Mouse (Mus musculus): Measurements from ENCODE around the gene Gm20388. TPM values are rescaled to one million over a fixed set of nuclear protein-coding genes. Genes with fewer than 3 reads are reported as not detected.

Gene Gm20388
- polyA plus RNA-seq, 1 experiment = 28.1 TPM

DNA sequence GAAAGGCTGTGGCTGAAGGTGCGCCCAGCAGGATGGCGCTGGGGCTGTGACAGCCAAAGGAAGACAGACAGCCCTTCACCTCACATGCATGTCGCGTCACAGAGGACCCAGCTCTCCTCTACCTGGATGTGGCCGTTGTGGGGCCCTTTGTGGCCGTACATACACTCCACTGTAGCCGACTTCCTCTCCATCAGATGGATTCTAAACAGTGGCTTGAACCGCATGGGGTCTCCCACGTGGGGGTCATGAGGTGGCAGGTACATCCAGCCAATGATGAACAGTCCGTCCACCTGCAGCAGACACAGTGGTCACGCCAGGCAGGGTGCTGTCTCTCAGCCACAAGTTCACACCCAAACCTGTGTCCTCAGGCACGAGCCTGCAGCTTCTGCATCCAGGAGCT is 1649.2 kb downstream of the Gm20388 start:
- Histone ChIP-seq H3K9me3 (replicated peaks; ENCODE audit: control insufficient read depth, insufficient read depth, low read length, poor library complexity, severe bottlenecking) (no peaks in the 10 kb centered on the region), H3K27me3 (ENCODE audit: control insufficient read depth, insufficient read depth, low read length, poor library complexity, severe bottlenecking) (no peaks in the 10 kb centered on the region), H3K4me1 (ENCODE audit: control insufficient read depth, insufficient read depth, low read length) (no peaks in the 10 kb centered on the region), H3K27ac (ENCODE audit: insufficient read depth, low read length) (no peak overlapping the region), H3K36me3 (ENCODE audit: control insufficient read depth, insufficient read depth, low read length, poor library complexity, severe bottlenecking) (0 out of 2 replicates have a peak, but pooled peaks cover 3% of the 10 kb centered on the region), H3K4me3 (ENCODE audit: low read depth, low read length) (no peak overlapping the region), H3K9ac (ENCODE audit: low read depth, poor library complexity, severe bottlenecking) (no peak overlapping the region)
- TF ChIP-seq CTCF (IDR thresholded peaks at IDR 0.05; ENCODE audit: low read depth, low read length) = no peak
- TF ChIP-seq POLR2A (IDR thresholded peaks at IDR 0.05; ENCODE audit: insufficient read depth, low read length) = no peak
- no peak for TF ChIP-seq EP300 (IDR thresholded peaks at IDR 0.05; ENCODE audit: insufficient read depth, low read depth, low read length)

DNA sequence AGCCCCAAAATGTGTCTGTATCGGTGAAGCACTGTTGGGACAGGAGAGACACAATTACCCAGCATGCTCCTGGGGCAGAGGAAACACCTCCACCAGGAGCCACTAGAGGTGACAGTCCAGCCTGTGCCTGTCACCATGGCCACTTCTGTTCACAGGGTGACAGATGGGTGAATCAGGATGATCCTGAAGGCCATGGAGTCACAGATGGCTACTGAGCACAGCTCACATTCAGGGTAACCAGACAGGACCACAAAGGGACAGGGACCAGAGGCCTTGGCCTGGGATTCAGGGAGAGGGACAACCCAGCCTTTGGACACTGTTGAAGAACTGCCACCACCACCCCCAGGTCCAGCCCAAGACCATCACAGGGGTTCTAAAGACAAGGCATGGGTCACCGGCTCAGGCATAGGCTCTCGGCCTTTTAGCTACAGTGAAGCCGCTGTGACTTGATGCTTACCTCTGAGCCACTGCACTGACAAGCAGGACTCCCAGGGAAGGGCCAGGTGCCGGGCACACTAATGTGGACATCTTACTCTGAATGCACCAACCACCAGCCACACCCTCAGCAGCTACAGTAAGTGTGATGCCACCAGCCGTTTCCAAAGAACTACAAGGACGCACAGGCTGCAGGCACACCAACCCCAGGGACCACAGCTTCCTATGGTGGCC is 1649.9 kb downstream of the Gm20388 start:
- Histone ChIP-seq H3K27ac (ENCODE audit: insufficient read depth, low read length) (no peak overlapping the region), H3K4me1 (ENCODE audit: control insufficient read depth, insufficient read depth, low read length) (no peaks in the 10 kb centered on the region), H3K36me3 (ENCODE audit: control insufficient read depth, insufficient read depth, low read length, poor library complexity, severe bottlenecking) (no peaks in the 10 kb centered on the region), H3K4me3 (ENCODE audit: low read depth, low read length) (no peak overlapping the region), H3K9me3 (replicated peaks; ENCODE audit: control insufficient read depth, insufficient read depth, low read length, poor library complexity, severe bottlenecking) (no peaks in the 10 kb centered on the region), H3K9ac (ENCODE audit: low read depth, poor library complexity, severe bottlenecking) (no peak overlapping the region), H3K27me3 (ENCODE audit: control insufficient read depth, insufficient read depth, low read length, poor library complexity, severe bottlenecking) (no peaks in the 10 kb centered on the region)
- no peak for TF ChIP-seq EP300 (IDR thresholded peaks at IDR 0.05; ENCODE audit: insufficient read depth, low read depth, low read length)
- no peak for TF ChIP-seq CTCF (IDR thresholded peaks at IDR 0.05; ENCODE audit: low read depth, low read length)
- no peak for TF ChIP-seq POLR2A (IDR thresholded peaks at IDR 0.05; ENCODE audit: insufficient read depth, low read length)

DNA sequence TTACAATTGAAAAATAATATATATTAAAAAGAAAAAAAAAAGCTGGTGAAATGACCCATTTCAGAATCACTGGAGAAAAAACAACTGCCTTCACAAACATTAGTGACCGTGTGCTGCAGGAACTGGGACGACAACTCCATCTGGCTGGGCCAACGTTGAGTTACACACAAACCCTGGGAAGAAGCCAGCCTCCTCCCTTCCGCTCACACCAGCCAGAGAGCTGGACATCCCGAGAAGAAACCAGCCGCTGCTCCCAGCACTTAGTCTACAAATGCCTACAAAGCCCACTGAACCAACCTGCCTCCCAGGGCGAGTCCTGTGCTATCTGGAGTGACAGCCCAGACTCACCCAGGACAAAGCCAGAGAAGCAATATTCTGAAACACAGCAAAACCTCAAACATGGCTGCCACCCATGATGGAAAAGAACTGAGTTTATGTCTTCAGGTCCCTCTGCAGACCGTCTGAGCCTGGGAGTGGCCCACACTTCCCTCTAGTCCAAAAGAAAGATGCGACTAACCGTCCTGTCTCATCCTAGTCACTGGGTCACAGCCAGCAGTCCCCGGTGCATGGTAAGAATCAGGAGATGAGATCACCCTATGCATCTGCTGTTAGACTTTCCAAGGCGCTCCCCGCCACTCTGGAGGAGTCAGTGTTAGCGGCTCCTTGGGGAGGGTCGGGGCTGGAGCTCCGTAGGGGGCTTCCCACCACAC is 1651.2 kb downstream of the Gm20388 start:
- H3K9me3 ChIP-seq (replicated peaks; ENCODE audit: control insufficient read depth, insufficient read depth, low read length, poor library complexity, severe bottlenecking) = no peaks in the 10 kb centered on the region
- H3K4me3 ChIP-seq (ENCODE audit: low read depth, low read length) = no peak overlapping the region
- H3K9ac ChIP-seq (ENCODE audit: low read depth, poor library complexity, severe bottlenecking) = no peak overlapping the region
- no peaks in the 10 kb centered on the region for H3K27me3 ChIP-seq (ENCODE audit: control insufficient read depth, insufficient read depth, low read length, poor library complexity, severe bottlenecking)
- no peak overlapping the region for H3K27ac ChIP-seq (ENCODE audit: insufficient read depth, low read length)
- H3K36me3 ChIP-seq (ENCODE audit: control insufficient read depth, insufficient read depth, low read length, poor library complexity, severe bottlenecking) = no peaks in the 10 kb centered on the region
- no peaks in the 10 kb centered on the region for H3K4me1 ChIP-seq (ENCODE audit: control insufficient read depth, insufficient read depth, low read length)
- TF ChIP-seq POLR2A (IDR thresholded peaks at IDR 0.05; ENCODE audit: insufficient read depth, low read length) (no peak), CTCF (IDR thresholded peaks at IDR 0.05; ENCODE audit: low read depth, low read length) (no peak), EP300 (IDR thresholded peaks at IDR 0.05; ENCODE audit: insufficient read depth, low read depth, low read length) (no peak)

DNA sequence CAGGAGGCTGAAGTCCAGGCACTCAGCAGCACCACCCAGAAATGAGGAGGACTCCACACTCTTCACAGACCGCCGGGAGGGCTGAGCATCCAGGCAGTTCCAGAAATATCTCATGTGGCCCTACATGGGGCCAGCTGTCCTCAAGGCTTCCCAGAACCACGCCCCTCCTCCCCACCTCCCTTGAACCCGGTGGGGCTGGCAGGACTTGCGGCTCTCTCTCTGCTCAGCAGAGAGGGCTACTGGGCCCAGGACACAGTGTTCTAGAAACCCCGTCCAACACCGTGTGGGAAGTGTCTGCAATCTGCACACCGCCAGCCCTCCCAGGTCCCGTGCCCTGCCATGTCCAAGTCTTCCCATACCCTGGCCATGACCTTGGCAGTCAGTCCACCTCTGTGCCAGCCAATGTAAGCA is 1652.3 kb downstream of the Gm20388 start:
- TF ChIP-seq EP300 (IDR thresholded peaks at IDR 0.05; ENCODE audit: insufficient read depth, low read depth, low read length) = no peak
- TF ChIP-seq POLR2A (IDR thresholded peaks at IDR 0.05; ENCODE audit: insufficient read depth, low read length) = no peak
- no peak for TF ChIP-seq CTCF (IDR thresholded peaks at IDR 0.05; ENCODE audit: low read depth, low read length)
- Histone ChIP-seq H3K9me3 (replicated peaks; ENCODE audit: control insufficient read depth, insufficient read depth, low read length, poor library complexity, severe bottlenecking) (no peaks in the 10 kb centered on the region), H3K27me3 (ENCODE audit: control insufficient read depth, insufficient read depth, low read length, poor library complexity, severe bottlenecking) (no peaks in the 10 kb centered on the region), H3K9ac (ENCODE audit: low read depth, poor library complexity, severe bottlenecking) (no peak overlapping the region), H3K27ac (ENCODE audit: insufficient read depth, low read length) (no peak overlapping the region), H3K4me3 (ENCODE audit: low read depth, low read length) (no peak overlapping the region), H3K36me3 (ENCODE audit: control insufficient read depth, insufficient read depth, low read length, poor library complexity, severe bottlenecking) (no peaks in the 10 kb centered on the region), H3K4me1 (ENCODE audit: control insufficient read depth, insufficient read depth, low read length) (no peaks in the 10 kb centered on the region)

DNA sequence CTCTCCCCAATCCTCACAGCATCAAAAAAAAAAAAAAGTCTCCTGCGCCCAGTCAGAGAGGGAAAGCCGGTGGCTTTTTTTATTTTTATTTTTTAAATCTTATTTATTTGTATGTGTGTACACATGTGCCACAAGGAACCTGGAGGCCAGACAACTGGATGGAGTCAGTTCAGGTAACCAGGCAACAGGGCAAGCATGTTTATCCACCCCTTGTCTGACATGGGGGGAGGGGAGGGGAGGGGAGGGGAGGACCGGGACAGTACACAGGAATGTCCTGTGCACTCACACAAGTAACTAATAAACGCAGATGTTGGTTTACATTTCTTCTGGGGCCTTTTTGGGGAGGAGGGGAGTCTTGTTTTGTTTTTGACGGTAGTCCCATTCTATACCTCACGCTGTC is 1653.1 kb downstream of the Gm20388 start:
- Histone ChIP-seq H3K9me3 (replicated peaks; ENCODE audit: control insufficient read depth, insufficient read depth, low read length, poor library complexity, severe bottlenecking) (no peaks in the 10 kb centered on the region), H3K4me1 (ENCODE audit: control insufficient read depth, insufficient read depth, low read length) (no peaks in the 10 kb centered on the region), H3K9ac (ENCODE audit: low read depth, poor library complexity, severe bottlenecking) (no peak overlapping the region), H3K4me3 (ENCODE audit: low read depth, low read length) (no peak overlapping the region), H3K27ac (ENCODE audit: insufficient read depth, low read length) (no peak overlapping the region), H3K27me3 (ENCODE audit: control insufficient read depth, insufficient read depth, low read length, poor library complexity, severe bottlenecking) (no peaks in the 10 kb centered on the region), H3K36me3 (ENCODE audit: control insufficient read depth, insufficient read depth, low read length, poor library complexity, severe bottlenecking) (no peaks in the 10 kb centered on the region)
- no peak for TF ChIP-seq EP300 (IDR thresholded peaks at IDR 0.05; ENCODE audit: insufficient read depth, low read depth, low read length)
- TF ChIP-seq CTCF (IDR thresholded peaks at IDR 0.05; ENCODE audit: low read depth, low read length) = no peak
- TF ChIP-seq POLR2A (IDR thresholded peaks at IDR 0.05; ENCODE audit: insufficient read depth, low read length) = no peak

DNA sequence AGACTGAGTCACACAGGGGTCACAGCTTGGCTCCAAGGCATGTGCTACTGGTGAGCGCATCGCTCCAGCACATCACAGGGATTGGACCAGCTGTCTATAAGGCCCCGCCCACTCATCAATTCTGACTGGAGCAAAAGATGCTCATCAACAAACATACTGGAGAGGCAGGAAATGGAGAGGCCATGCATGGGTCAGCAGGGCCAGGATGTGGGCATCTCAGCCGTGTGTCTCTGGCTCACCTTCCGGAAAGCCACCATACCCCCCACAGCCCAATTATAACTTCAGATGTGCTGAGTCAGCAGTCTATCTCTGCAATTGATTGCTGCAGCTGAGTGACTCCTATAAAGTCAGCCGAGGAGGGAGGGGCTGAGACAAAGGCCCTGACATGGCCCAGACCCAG is 1657.7 kb downstream of the Gm20388 start:
- no peaks in the 10 kb centered on the region for H3K27me3 ChIP-seq (ENCODE audit: control insufficient read depth, insufficient read depth, low read length, poor library complexity, severe bottlenecking)
- no peak overlapping the region for H3K27ac ChIP-seq (ENCODE audit: insufficient read depth, low read length)
- H3K9me3 ChIP-seq (replicated peaks; ENCODE audit: control insufficient read depth, insufficient read depth, low read length, poor library complexity, severe bottlenecking) = no peaks in the 10 kb centered on the region
- TF ChIP-seq EP300 (IDR thresholded peaks at IDR 0.05; ENCODE audit: insufficient read depth, low read depth, low read length) = no peak
- no peak for TF ChIP-seq CTCF (IDR thresholded peaks at IDR 0.05; ENCODE audit: low read depth, low read length)
- TF ChIP-seq POLR2A (IDR thresholded peaks at IDR 0.05; ENCODE audit: insufficient read depth, low read length) = no peak
- H3K4me3 ChIP-seq (ENCODE audit: low read depth, low read length) = no peak overlapping the region
- peaks cover under 1% of the 10 kb centered on the region for H3K4me1 ChIP-seq (ENCODE audit: control insufficient read depth, insufficient read depth, low read length)
- no peaks in the 10 kb centered on the region for H3K36me3 ChIP-seq (ENCODE audit: control insufficient read depth, insufficient read depth, low read length, poor library complexity, severe bottlenecking)
- no peak overlapping the region for H3K9ac ChIP-seq (ENCODE audit: low read depth, poor library complexity, severe bottlenecking)

Measured in ES-Bruce4 (cell line).